Mouse (Mus musculus) lung, postnatal 0 days (tissue): Measurements from ENCODE around the gene Msmo1. TPM values are rescaled to one million over a fixed set of nuclear protein-coding genes. Genes with fewer than 3 reads are reported as not detected.

Experiments used
- ATAC-seq: fragments of 200-750 bp; cut with Nextera tagmentation; 2 replicates; pipeline ENCODE4 v1.8.0; 2017; ENCODE audit warnings: moderate library complexity
- DNase-seq: peaks from one replicate; pipeline ENCODE4 v3.0.0-alpha.2; 2016; ENCODE audit warnings: low spot score
- H3K27ac ChIP-seq: fragments of 300-500 bp; sonication (generic); 2 replicates; pipeline ENCODE4 v1.5.1; 2014; ENCODE audit warnings: antibody characterized with exemption, mild to moderate bottlenecking, low read length, mixed read lengths
- H3K27me3 ChIP-seq: fragments of 300-500 bp; sonication (generic); replicated peaks from 2 replicates; pipeline ENCODE4 v1.6.1; 2014; ENCODE audit warnings: low read length, mixed read lengths; ENCODE audit not compliant: insufficient read depth
- H3K36me3 ChIP-seq: fragments of 300-500 bp; sonication (generic); 2 replicates; pipeline ENCODE4 v1.6.1; 2014; ENCODE audit warnings: low read length, mixed read lengths; ENCODE audit not compliant: insufficient read depth
- H3K4me1 ChIP-seq: fragments of 300-500 bp; sonication (generic); 2 replicates; pipeline ENCODE4 v1.6.1; 2014; ENCODE audit warnings: antibody characterized with exemption, low read depth, low read length, mixed read lengths; ENCODE audit not compliant: insufficient read depth
- H3K4me2 ChIP-seq: fragments of 300-500 bp; sonication (generic); replicated peaks from 2 replicates; pipeline ENCODE4 v1.6.1; 2014; ENCODE audit warnings: low read depth, mild to moderate bottlenecking, low read length, moderate library complexity, mixed read lengths
- H3K4me3 ChIP-seq: fragments of 300-500 bp; sonication (generic); 2 replicates; pipeline ENCODE4 v1.5.1; 2014; ENCODE audit warnings: low read depth, low read length
- H3K9ac ChIP-seq: fragments of 300-500 bp; sonication (generic); replicated peaks from 2 replicates; pipeline ENCODE4 v1.6.1; 2014; ENCODE audit warnings: low read depth, mild to moderate bottlenecking
- H3K9me3 ChIP-seq: fragments of 300-500 bp; sonication (generic); 2 replicates; pipeline ENCODE4 v1.6.1; 2016; ENCODE audit warnings: low read length, mixed read lengths
- CTCF ChIP-seq: IDR thresholded peaks from 2 replicates; pipeline ENCODE4 v1.5.1; 2016; ENCODE audit warnings: antibody characterized with exemption, mild to moderate bottlenecking
- EP300 ChIP-seq: IDR thresholded peaks from 2 replicates; pipeline ENCODE4 v1.6.1; 2016; ENCODE audit warnings: antibody characterized with exemption, mild to moderate bottlenecking, control low read depth
- WGBS: fragments of 180-500 bp; shearing (Covaris S2); extraction: QIAGEN DNeasy Blood & Tissue Kit; methylation state at CpG from one replicate; pipeline ENCODE4 v1.1.7; 2014; 5-methylcytosine and 5-hydroxymethylcytosine counted together
- polyA plus RNA-seq: library from polyadenylated mRNA; unstranded; fragments of >200 nt; fragmentation: Nextera tagmentation; extraction: Ambion mirVana; gene quantifications from 2 replicates; pipeline ENCODE4 v1.2.1, GENCODE M21; 2015

The Msmo1 gene
- 83.1 and 87.7 TPM in 2 replicates for polyA plus RNA-seq

GRCm38 (mm10) chr8:64733271-64733943, at the start of gene Msmo1:
TSS of gene Msmo1 (minus strand) at chr8:64733792.
- peak; percentile 100 for ATAC-seq

DNA sequence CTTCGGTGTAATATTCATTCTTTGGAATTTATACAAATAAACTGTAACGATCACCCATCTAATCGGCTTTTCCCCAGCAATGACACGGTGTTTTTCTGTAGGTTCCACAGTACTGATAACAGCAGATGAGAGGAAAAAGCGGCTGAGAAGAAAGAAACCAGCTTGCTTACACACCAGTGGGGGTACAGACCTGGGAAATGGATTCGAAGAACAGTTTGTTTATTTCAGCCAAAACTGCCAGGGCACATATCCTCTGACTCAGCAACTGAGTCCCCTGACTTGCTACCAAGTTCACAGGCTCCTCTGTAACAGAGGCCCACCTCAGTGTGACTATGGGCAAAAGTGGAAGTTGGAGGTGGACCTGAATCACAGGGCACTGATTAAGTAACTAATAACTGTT, 48.4 kb upstream of the Msmo1 start:
- DNase-seq (no peak), ATAC-seq (no peak)
- no peaks in the 10 kb centered on the region; the same call in 1 of the 2 replicates for H3K36me3 ChIP-seq
- no peak overlapping the region for H3K27ac ChIP-seq
- no peaks in the 10 kb centered on the region for H3K9me3 ChIP-seq
- no peak for TF ChIP-seq EP300
- no peak for TF ChIP-seq CTCF
- H3K4me3 ChIP-seq = no peak overlapping the region
- H3K9ac ChIP-seq = no peak overlapping the region
- H3K4me1 ChIP-seq = no peaks in the 10 kb centered on the region
- 62% methylated on average over 6 of the region's 6 CpGs for WGBS
- H3K4me2 ChIP-seq = no peak overlapping the region
- no peaks in the 10 kb centered on the region for H3K27me3 ChIP-seq

More at GRCm38 (mm10) chr8:64733271-64733943, at the start of gene Msmo1:
- DNase-seq = peak; percentile 99
- peak within 1 kb of the TSS; percentile 55 for H3K4me3 ChIP-seq
- 0 out of 2 replicates have a peak, but pooled peaks have one; percentile 6 for TF ChIP-seq EP300
- TF ChIP-seq CTCF = no peak
- peak within 1 kb of the TSS; percentile 35 for H3K9ac ChIP-seq
- H3K4me2 ChIP-seq = peak within 1 kb of the TSS; percentile 67
- H3K27me3 ChIP-seq = no peaks in the 10 kb centered on the region
- H3K36me3 ChIP-seq = no peaks in the 10 kb centered on the region
- WGBS = under 1% methylated on average over 59 of the region's 60 CpGs
- H3K27ac ChIP-seq = peak within 1 kb of the TSS; percentile 48; the same call in 1 of the 2 replicates
- H3K4me1 ChIP-seq = peaks cover 5% of the 10 kb centered on the region; the same call in 1 of the 2 replicates
- no peaks in the 10 kb centered on the region for H3K9me3 ChIP-seq

GRCm38 (mm10) chr8:64777925-64778324, 44.3 kb upstream of the Msmo1 start:
- DNase-seq = no peak
- 71% methylated on average over 9 of the region's 9 CpGs for WGBS
- no peak overlapping the region for H3K27ac ChIP-seq

GRCm38 (mm10) chr8:64774136-64774535, 40.5 kb upstream of the Msmo1 start:
- ATAC-seq = no peak
- no peak overlapping the region for H3K27ac ChIP-seq

More at GRCm38 (mm10) chr8:64777925-64778324, 44.3 kb upstream of the Msmo1 start:
- no peak overlapping the region for H3K4me3 ChIP-seq
- H3K4me1 ChIP-seq = no peaks in the 10 kb centered on the region
- no peak overlapping the region for H3K4me2 ChIP-seq
- no peaks in the 10 kb centered on the region for H3K9me3 ChIP-seq
- TF ChIP-seq CTCF (peak; percentile 61), EP300 (no peak)
- 0 out of 2 replicates have a peak, but pooled peaks have one; percentile 25 for ATAC-seq
- peaks cover 4% of the 10 kb centered on the region; the same call in 1 of the 2 replicates for H3K36me3 ChIP-seq
- H3K27me3 ChIP-seq = no peaks in the 10 kb centered on the region
- no peak overlapping the region for H3K9ac ChIP-seq

GRCm38 (mm10) chr8:64770814-64771213, 37.2 kb upstream of the Msmo1 start:
- no peak for TF ChIP-seq EP300
- no peak for TF ChIP-seq CTCF
- DNase-seq = no peak
- 85% methylated on average over 7 of the region's 7 CpGs for WGBS

More at GRCm38 (mm10) chr8:64774136-64774535, 40.5 kb upstream of the Msmo1 start:
- Histone ChIP-seq H3K9ac (no peak overlapping the region), H3K9me3 (no peaks in the 10 kb centered on the region), H3K27me3 (no peaks in the 10 kb centered on the region), H3K4me1 (no peaks in the 10 kb centered on the region), H3K4me3 (no peak overlapping the region), H3K4me2 (no peak overlapping the region), H3K36me3 (peaks cover 4% of the 10 kb centered on the region; the same call in 1 of the 2 replicates)
- DNase-seq = no peak
- 95% methylated on average over 6 of the region's 6 CpGs for WGBS
- TF ChIP-seq EP300 (no peak), CTCF (no peak)

GRCm38 (mm10) chr8:64769586-64769985, 36.0 kb upstream of the Msmo1 start:
- ATAC-seq = no peak
- Histone ChIP-seq H3K27me3 (no peaks in the 10 kb centered on the region), H3K4me1 (no peaks in the 10 kb centered on the region), H3K4me2 (no peak overlapping the region), H3K4me3 (no peak overlapping the region), H3K36me3 (0 out of 2 replicates have a peak, but pooled peaks cover 3% of the 10 kb centered on the region), H3K27ac (no peak overlapping the region), H3K9ac (no peak overlapping the region), H3K9me3 (no peaks in the 10 kb centered on the region)
- TF ChIP-seq CTCF (no peak), EP300 (no peak)
- 82% methylated on average over 7 of the region's 7 CpGs for WGBS
- no peak for DNase-seq

More at GRCm38 (mm10) chr8:64770814-64771213, 37.2 kb upstream of the Msmo1 start:
- no peak for ATAC-seq
- H3K27me3 ChIP-seq = no peaks in the 10 kb centered on the region
- H3K36me3 ChIP-seq = 0 out of 2 replicates have a peak, but pooled peaks cover 4% of the 10 kb centered on the region
- H3K27ac ChIP-seq = no peak overlapping the region
- no peaks in the 10 kb centered on the region for H3K9me3 ChIP-seq
- no peak overlapping the region for H3K4me3 ChIP-seq
- H3K4me1 ChIP-seq = no peaks in the 10 kb centered on the region
- no peak overlapping the region for H3K4me2 ChIP-seq
- H3K9ac ChIP-seq = no peak overlapping the region
